Mouse (Mus musculus): ENCODE data around the gene Tjp1.

DNA sequence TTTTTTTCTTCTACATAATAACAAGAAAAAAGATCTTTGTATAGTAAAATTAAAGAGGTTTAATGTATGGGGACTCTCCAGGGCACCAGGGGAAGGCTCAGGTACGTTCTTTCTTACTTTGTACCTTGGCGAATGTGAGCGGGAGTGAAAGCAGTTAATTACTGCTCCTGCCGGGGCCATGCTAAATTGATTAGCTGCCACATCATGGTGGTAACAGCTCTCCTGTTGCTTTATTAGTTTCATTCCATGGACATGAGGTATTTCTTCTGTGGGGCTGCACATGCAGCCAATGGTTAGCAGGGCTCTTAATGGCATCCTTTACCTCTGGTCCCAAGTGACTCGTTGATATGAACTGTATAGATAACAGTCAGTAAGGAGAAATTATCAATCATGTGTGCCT lies 18.2 kb upstream of the Tjp1 start:
- TF ChIP-seq POLR2A (IDR thresholded peaks at IDR 0.05; ENCODE audit: extremely low read depth, insufficient read depth, low read length) (no peak), CTCF (IDR thresholded peaks at IDR 0.05; ENCODE audit: extremely low read depth, insufficient read depth, low read length) (no peak)
